Mouse (Mus musculus) liver, embryonic 15.5 days (tissue): ENCODE data around the gene Ttc3. TPM values are rescaled to one million over a fixed set of nuclear protein-coding genes. Genes with fewer than 3 reads are reported as not detected.
"Not testable (repeated sequence)": the region's sequence is repeated elsewhere in the genome, so short reads cannot be mapped to it uniquely, and the experiment has no call there.

Experiments
- ATAC-seq: fragments of 200-750 bp; cut with Nextera tagmentation; 2 replicates; pipeline ENCODE4 v1.8.0; 2017; ENCODE audit warnings: moderate number of reproducible peaks, mild to moderate bottlenecking, moderate library complexity; ENCODE audit not compliant: insufficient read depth
- H3K27ac ChIP-seq: fragments of 300-500 bp; sonication (generic); replicated peaks from 2 replicates; pipeline ENCODE4 v1.5.1; 2015; ENCODE audit warnings: mild to moderate bottlenecking, inconsistent platforms
- H3K27me3 ChIP-seq: fragments of 300-500 bp; sonication (generic); 2 replicates; pipeline ENCODE4 v1.6.1; 2015; ENCODE audit warnings: mild to moderate bottlenecking, inconsistent platforms
- H3K36me3 ChIP-seq: fragments of 300-500 bp; sonication (generic); replicated peaks from 2 replicates; pipeline ENCODE4 v1.6.1; 2015; ENCODE audit warnings: moderate library complexity, mild to moderate bottlenecking, inconsistent platforms
- H3K4me1 ChIP-seq: fragments of 300-500 bp; sonication (generic); replicated peaks from 2 replicates; pipeline ENCODE4 v1.6.1; 2015; ENCODE audit warnings: inconsistent platforms
- H3K4me2 ChIP-seq: fragments of 300-500 bp; sonication (generic); 2 replicates; pipeline ENCODE4 v1.6.1; 2015; ENCODE audit warnings: moderate library complexity, mild to moderate bottlenecking, inconsistent platforms
- H3K4me3 ChIP-seq: fragments of 300-500 bp; sonication (generic); replicated peaks from 2 replicates; pipeline ENCODE4 v1.5.1; 2015; ENCODE audit warnings: mild to moderate bottlenecking, inconsistent platforms
- H3K9ac ChIP-seq: fragments of 300-500 bp; sonication (generic); 2 replicates; pipeline ENCODE4 v1.6.1; 2015; ENCODE audit warnings: moderate library complexity, mild to moderate bottlenecking, inconsistent platforms
- H3K9me3 ChIP-seq: fragments of 300-500 bp; sonication (generic); replicated peaks from 2 replicates; pipeline ENCODE4 v1.6.1; 2016; ENCODE audit warnings: inconsistent platforms
- WGBS: fragments of 180-500 bp; shearing (Covaris S2); methylation state at CpG from one replicate; pipeline ENCODE4 v1.1.7; 2015; ENCODE audit warnings: mixed read lengths; ENCODE audit not compliant: insufficient replicate concordance; 5-methylcytosine and 5-hydroxymethylcytosine counted together
- polyA plus RNA-seq: library from polyadenylated mRNA; unstranded; fragments of >200 nt; fragmentation: Nextera tagmentation; extraction: Ambion mirVana; gene quantifications from 2 replicates; pipeline ENCODE4 v1.2.1, GENCODE M21; 2015

Gene Ttc3
- polyA plus RNA-seq, 1 experiment from 2014 or later = 21.8 TPM

DNA sequence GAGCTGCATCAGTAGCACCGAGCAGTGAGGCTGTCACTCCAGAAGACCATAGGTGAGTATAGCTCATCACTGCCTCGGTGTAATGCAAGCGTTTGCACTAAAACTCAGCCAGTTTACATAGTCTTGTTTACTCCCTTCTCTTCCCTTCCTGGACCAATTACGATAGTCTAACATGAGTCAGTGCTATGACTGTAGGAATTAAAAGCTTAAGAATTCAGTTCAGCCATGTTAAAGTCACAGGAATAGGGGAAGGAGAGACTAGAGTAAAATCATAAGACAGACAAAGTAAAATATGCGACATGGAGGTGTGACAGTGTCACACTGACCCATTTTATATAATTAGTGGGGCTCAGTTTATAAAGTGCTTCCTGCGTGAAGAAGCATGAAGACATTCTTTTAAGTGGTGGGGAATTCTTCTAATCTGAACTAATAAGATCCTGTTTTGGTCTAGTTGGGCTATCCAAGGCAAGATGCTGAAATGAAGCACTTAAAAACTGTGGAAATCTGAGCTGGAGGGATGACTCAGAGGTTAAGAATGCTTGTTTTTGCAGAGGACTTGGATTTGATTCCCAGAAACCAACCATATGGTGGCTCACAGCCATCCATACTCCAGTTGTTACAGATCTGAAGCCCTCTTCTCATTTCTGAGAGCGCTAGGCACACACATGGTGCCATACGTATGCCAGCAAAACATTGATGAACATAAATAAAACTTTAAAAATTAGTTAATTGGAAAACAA is 65.2 kb downstream of the Ttc3 start:
- H3K4me1 ChIP-seq = no peaks in the 10 kb centered on the region
- H3K9me3 ChIP-seq = no peaks in the 10 kb centered on the region
- no peak overlapping the region for H3K4me3 ChIP-seq
- no peak for ATAC-seq
- peaks cover 53% of the 10 kb centered on the region for H3K36me3 ChIP-seq
- H3K4me2 ChIP-seq = no peak overlapping the region
- 77% methylated on average over 8 of the region's 8 CpGs for WGBS
- no peak overlapping the region for H3K27ac ChIP-seq
- no peaks in the 10 kb centered on the region for H3K27me3 ChIP-seq
- no peak overlapping the region for H3K9ac ChIP-seq

DNA sequence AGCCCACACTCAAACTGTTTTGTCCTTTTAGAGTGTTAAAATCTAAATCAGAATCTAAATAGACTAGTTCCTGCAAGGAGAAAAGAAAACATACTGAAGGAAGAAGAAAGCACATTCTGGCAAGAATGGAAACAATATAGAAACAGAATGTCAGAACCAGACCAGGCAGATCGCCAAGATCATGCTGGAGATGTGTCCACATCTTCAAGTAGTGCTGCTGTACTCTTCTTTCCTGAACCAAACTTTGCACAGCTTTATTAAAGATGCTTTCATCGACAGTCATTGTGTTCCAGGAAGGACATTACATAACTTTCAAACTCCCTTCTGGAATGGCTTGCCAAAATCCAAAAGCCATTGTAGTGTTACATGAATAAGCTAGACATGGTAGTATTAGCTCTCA is 66.4 kb downstream of the Ttc3 start:
- Histone ChIP-seq H3K27ac (no peak overlapping the region), H3K4me2 (no peak overlapping the region), H3K27me3 (no peaks in the 10 kb centered on the region), H3K36me3 (peaks cover 57% of the 10 kb centered on the region), H3K4me3 (no peak overlapping the region), H3K9ac (no peak overlapping the region), H3K9me3 (no peaks in the 10 kb centered on the region), H3K4me1 (no peaks in the 10 kb centered on the region)
- ATAC-seq = no peak
- WGBS = 72% methylated on average over 2 of the region's 2 CpGs

DNA sequence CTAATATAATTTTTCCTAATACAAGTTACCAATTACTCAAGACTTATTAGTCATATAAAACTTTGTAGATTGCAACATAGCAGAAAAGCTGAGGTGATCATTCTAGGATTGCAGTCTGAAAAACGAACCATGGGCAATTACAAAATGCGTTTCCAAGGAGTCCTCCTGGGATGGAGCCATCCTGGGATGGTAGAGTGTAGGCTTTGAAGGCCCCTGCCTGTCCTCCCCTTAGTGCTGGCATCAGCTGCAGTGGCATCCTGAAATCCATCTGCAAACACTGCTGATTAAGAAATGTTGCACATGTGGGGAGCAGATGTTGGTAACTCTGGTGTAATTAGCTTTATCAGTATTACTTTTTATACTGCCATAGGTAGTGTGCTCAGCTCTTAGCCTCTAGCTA is 70.9 kb downstream of the Ttc3 start:
- no peak overlapping the region for H3K4me3 ChIP-seq
- H3K9ac ChIP-seq = no peak overlapping the region
- H3K36me3 ChIP-seq = peaks cover 47% of the 10 kb centered on the region
- no peak overlapping the region for H3K4me2 ChIP-seq
- H3K27ac ChIP-seq = no peak overlapping the region
- WGBS = 74% methylated on average over 2 of the region's 2 CpGs
- no peaks in the 10 kb centered on the region for H3K9me3 ChIP-seq
- no peaks in the 10 kb centered on the region for H3K27me3 ChIP-seq
- ATAC-seq = no peak
- H3K4me1 ChIP-seq = no peaks in the 10 kb centered on the region

DNA sequence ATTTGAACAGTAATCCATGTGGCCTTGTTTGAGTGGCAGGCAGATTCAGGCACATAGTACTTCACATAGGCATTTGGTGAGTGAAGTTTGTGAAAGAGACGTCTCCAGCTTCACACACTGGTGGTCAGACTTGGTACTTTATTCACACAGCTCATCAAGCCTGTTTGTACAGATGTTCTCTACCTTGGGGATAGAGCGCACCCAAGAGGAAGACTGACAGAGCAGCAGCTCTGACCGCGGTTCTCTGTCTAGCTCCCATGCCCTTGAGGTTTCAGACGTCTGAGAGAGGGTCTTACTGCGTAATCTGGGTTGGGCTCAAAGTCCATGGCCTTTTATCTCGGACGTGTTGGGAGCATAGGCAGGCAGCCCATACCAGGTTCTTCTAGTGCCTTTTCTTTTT is 78.7 kb downstream of the Ttc3 start:
- no peaks in the 10 kb centered on the region for H3K27me3 ChIP-seq
- H3K4me1 ChIP-seq = peaks cover 3% of the 10 kb centered on the region; the same call in 1 of the 2 replicates
- peak overlapping the region; percentile 34; the same call in 1 of the 2 replicates for H3K27ac ChIP-seq
- H3K9ac ChIP-seq = no peak overlapping the region
- 73% methylated on average over 8 of the region's 8 CpGs for WGBS
- H3K4me3 ChIP-seq = no peak overlapping the region
- no peak; the same call in 1 of the 2 replicates for ATAC-seq
- H3K9me3 ChIP-seq = no peaks in the 10 kb centered on the region
- no peak overlapping the region for H3K4me2 ChIP-seq
- peaks cover 20% of the 10 kb centered on the region for H3K36me3 ChIP-seq

DNA sequence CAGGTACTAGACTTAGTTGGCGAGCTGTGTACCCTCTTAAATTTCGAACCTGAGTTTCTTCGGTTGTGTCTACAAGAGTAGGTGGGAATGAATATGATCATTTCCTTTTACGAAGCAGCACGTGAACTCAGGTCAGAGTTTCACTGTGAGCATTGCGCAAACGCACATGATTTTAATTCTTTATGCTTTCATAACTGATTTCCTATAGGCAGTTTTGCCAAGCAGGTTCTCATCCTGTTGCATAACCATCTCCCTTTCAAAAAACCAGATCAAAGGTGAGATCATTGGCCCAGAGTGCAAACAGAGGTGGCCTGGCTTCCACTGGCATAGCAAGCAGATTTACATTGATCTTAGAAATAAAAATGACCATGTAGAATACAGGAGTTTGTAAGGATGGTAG is 79.2 kb downstream of the Ttc3 start:
- H3K4me2 ChIP-seq = no peak overlapping the region; the same call in 1 of the 2 replicates
- H3K9me3 ChIP-seq = no peaks in the 10 kb centered on the region
- H3K36me3 ChIP-seq = peaks cover 24% of the 10 kb centered on the region
- no peaks in the 10 kb centered on the region for H3K27me3 ChIP-seq
- H3K4me3 ChIP-seq = no peak overlapping the region
- ATAC-seq = no peak
- H3K4me1 ChIP-seq = peaks cover 3% of the 10 kb centered on the region; the same call in 1 of the 2 replicates
- peak overlapping the region; percentile 34 for H3K27ac ChIP-seq
- WGBS = 76% methylated on average over 7 of the region's 7 CpGs
- no peak overlapping the region for H3K9ac ChIP-seq

DNA sequence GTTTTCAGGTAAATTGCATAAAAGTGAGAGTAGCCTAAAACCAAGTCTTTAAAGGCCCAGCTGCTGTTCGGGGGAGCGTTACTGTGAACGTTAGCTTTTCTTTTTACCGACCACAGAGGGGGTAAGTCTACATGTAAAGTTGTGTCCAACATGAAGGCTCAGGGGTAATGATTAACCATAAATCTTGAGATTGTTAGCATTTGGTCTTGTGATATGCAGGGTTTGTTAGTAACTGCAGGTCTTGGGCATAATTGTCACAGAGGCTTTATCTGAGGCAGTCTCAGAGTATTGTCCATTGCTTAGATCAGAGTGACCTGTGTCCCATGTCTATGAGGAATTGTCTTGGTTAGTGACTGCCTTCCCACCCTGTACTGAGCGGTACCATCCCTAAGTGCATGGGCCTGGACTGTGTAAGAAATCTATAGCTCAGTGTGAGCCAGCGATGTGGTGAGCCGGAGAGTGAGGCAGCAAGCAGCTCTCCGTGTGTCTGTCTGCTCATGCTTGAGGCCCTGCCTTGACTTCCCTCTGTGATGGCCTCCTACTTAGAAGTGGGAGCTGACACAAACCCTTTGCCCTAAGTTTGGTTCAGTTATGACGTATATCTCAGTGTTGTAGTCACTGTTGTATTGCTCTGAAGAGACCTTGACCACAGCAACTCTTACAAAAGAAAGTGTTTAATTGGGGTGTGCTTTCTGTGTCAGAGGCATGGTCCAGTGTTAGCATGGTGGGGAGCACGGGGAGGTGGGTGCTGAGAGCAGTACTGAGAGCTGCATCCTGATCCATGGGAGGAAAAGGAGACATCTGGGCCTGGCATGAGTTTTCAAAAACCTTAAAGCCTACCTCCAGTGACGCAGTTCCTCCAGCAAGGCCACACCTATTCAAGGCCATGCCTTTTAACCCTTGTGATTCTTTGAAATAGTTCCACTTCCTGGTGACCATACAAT is 81.4 kb downstream of the Ttc3 start:
- WGBS = 75% methylated on average over 11 of the region's 11 CpGs
- Histone ChIP-seq H3K27ac (no peak overlapping the region), H3K4me1 (peaks cover 3% of the 10 kb centered on the region; the same call in 1 of the 2 replicates), H3K4me2 (no peak overlapping the region), H3K36me3 (peaks cover 31% of the 10 kb centered on the region), H3K27me3 (no peaks in the 10 kb centered on the region), H3K9me3 (no peaks in the 10 kb centered on the region), H3K9ac (no peak overlapping the region), H3K4me3 (no peak overlapping the region)
- ATAC-seq = no peak

DNA sequence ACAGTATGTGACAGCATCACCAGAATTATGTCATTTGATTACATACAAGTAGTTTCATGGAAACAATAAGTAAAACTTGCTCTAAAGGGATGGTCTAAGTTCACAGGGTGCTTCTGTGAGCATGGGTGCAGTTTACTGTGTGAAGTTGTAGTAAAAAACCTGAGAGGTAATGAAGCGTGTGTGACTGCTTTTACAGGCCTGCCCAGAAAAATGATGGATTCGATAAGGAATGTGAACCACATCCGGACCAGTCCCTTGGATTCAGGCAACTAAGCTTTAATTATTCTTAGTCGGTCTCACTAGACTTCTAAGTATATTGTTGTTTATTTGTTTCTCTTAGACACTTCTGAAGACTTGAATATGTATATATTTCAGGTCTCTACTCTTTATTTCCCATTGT is 82.3 kb downstream of the Ttc3 start:
- Histone ChIP-seq H3K4me2 (no peak overlapping the region), H3K4me3 (no peak overlapping the region), H3K27me3 (no peaks in the 10 kb centered on the region), H3K9ac (no peak overlapping the region), H3K4me1 (peaks cover 3% of the 10 kb centered on the region; the same call in 1 of the 2 replicates), H3K36me3 (peaks cover 41% of the 10 kb centered on the region), H3K9me3 (no peaks in the 10 kb centered on the region), H3K27ac (no peak overlapping the region)
- ATAC-seq = no peak
- WGBS = 75% methylated on average over 4 of the region's 4 CpGs

DNA sequence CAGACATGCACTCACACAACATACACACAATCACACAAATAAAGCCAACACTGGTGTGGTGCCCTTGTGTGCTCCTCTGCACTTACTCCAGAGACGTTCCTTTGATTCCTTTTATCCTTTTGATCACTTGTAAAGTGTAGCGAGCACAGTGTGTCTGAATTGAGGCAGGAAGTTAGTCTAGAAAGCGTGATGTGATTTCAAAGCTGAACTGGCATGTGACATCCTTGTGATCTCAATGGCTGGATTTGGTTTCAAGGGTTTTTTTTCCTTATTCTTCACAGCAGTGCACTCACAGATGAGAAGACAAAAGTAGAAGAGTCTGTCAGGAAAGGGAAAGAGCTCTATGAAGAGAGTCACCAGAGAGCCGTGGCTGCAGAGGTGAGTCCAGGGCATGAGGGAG is 83.7 kb downstream of the Ttc3 start:
- Histone ChIP-seq H3K9me3 (no peaks in the 10 kb centered on the region), H3K9ac (no peak overlapping the region), H3K27me3 (no peaks in the 10 kb centered on the region), H3K4me1 (peaks cover 2% of the 10 kb centered on the region; the same call in 1 of the 2 replicates), H3K4me2 (no peak overlapping the region), H3K27ac (no peak overlapping the region), H3K4me3 (no peak overlapping the region), H3K36me3 (peaks cover 44% of the 10 kb centered on the region)
- WGBS = 74% methylated on average over 4 of the region's 4 CpGs
- ATAC-seq = no peak

DNA sequence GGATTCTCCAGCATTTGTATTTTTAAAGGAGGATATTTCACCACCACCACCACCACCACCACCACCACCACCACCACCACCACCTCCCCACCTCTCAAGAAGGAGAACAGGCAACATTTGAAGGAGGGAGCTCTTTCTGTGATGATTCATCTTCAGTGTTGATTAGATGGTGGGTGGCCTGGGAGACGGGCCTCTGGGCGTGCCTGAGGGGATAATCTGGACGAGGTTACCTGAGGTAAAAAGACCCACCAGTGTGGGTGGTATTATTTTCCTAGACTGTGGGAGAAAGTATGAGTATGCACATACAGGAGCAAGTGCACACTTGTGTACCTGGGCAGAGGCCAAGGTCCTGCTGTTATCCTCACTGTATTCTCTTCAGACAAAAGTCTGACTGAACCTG is 93.6 kb downstream of the Ttc3 start:
- Histone ChIP-seq H3K4me1 (no peaks in the 10 kb centered on the region), H3K4me2 (no peak overlapping the region), H3K27ac (no peak overlapping the region), H3K9me3 (no peaks in the 10 kb centered on the region), H3K36me3 (peaks cover 75% of the 10 kb centered on the region), H3K9ac (no peak overlapping the region), H3K27me3 (no peaks in the 10 kb centered on the region), H3K4me3 (no peak overlapping the region)
- ATAC-seq = no peak
- WGBS = 62% methylated on average over 3 of the region's 3 CpGs

DNA sequence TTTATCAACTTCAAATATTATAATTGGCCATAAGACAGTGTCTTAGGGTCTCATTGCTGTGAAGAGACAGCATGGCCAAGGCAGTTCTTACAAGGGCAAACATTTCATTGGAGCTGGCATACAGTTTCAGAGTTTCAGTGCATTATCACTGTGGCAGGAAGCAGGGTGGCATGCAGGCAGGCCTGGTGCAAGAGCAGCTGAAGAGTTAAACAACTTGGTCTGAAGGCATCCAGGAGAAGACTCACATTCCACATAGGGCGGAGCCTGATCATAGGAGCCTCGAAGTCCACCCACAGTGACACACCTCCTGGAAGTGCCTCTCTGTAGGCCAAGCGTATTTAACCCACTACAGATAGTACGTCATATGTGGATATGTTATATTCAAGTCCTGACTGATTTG is 95.5 kb downstream of the Ttc3 start:
- H3K27ac ChIP-seq = no peak overlapping the region
- 68% methylated on average over 4 of the region's 4 CpGs for WGBS
- peaks cover 67% of the 10 kb centered on the region for H3K36me3 ChIP-seq
- H3K4me1 ChIP-seq = no peaks in the 10 kb centered on the region
- H3K4me3 ChIP-seq = no peak overlapping the region
- H3K9ac ChIP-seq = no peak overlapping the region
- H3K27me3 ChIP-seq = no peaks in the 10 kb centered on the region
- H3K4me2 ChIP-seq = no peak overlapping the region
- ATAC-seq = no peak
- H3K9me3 ChIP-seq = no peaks in the 10 kb centered on the region

DNA sequence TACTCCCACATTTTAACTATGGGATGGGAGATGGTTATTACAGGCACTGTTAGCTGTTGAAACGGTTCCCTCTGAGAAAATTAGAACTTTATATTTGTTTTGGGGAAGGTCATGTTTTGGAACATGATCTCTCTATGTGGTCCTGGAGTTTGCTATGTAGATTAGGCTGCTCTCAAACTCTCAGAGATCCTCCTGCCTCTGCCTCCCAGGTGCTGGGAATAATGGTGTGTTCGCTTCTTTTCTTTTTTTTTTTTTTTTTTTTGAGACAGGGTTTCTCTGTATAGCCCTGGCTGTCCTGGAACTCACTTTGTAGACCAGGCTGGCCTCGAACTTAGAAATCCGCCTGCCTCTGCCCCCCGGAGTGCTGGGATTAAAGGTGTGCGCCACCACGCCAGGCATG is 95.9 kb downstream of the Ttc3 start:
- peaks cover 63% of the 10 kb centered on the region for H3K36me3 ChIP-seq
- 77% methylated on average over 7 of the region's 7 CpGs for WGBS
- H3K4me3 ChIP-seq, H3K4me1 ChIP-seq, ATAC-seq, H3K4me2 ChIP-seq, H3K27me3 ChIP-seq, H3K27ac ChIP-seq, H3K9me3 ChIP-seq, H3K9ac ChIP-seq: not testable (repeated sequence)
